In genomic region chr12:85447009-85447408, GRCm38 (mm10) we compare ENCODE assay signal across 22 mouse cellular contexts. TPM values are rescaled to one million over a fixed set of nuclear protein-coding genes. Genes with fewer than 3 reads are reported as not detected.
DNase-seq lines count a peak whose midpoint lies in the region; ATAC-seq and TF ChIP-seq lines count a peak whose summit lies in the region.
"Had no signal": no experiment of that assay in that cellular context is flagged by ENCODE, and none has a peak within 500 bp of the region (broad histone marks: within the 10 kb centered on the region; RNA-seq: fewer than 3 reads in every experiment).

No protein-coding gene starts in this region.

- WGBS in spleen, adult 2 months: 10% methylated on average over 6 of the region's 6 CpGs

- no peaks in the 10 kb centered on the region for H3K36me3 ChIP-seq in spleen, adult 2 months (ENCODE audit: control insufficient read depth, insufficient read depth, low read length)
- no peaks in the 10 kb centered on the region for H3K36me3 ChIP-seq in myocyte (ENCODE audit: control insufficient read depth, insufficient read depth)
- H3K36me3 ChIP-seq: forebrain, embryonic 12.5 days; hindbrain, embryonic 15.5 days; midbrain, embryonic 12.5 days; stomach, embryonic 15.5 days had no signal

- H3K4me3 ChIP-seq in spleen, adult 2 months (ENCODE audit: extremely low read depth, insufficient read depth, insufficient read length): no peak overlapping the region
- no peak overlapping the region for H3K4me3 ChIP-seq in myocyte
- H3K4me3 ChIP-seq: forebrain, embryonic 12.5 days; hindbrain, embryonic 15.5 days; midbrain, embryonic 12.5 days; stomach, embryonic 15.5 days had no signal

- peak overlapping the region; percentile 35 for H3K4me2 ChIP-seq in myocyte (ENCODE audit: low read depth)
- H3K4me2 ChIP-seq: forebrain, embryonic 12.5 days; heart, embryonic 11.5 days; hindbrain, embryonic 15.5 days; midbrain, embryonic 12.5 days; stomach, embryonic 15.5 days had no signal

- no peak for TF ChIP-seq CTCF in spleen, adult 2 months (IDR thresholded peaks at IDR 0.05; ENCODE audit: extremely low read depth, insufficient read depth, insufficient read length, insufficient replicate concordance)

- no peaks in the 10 kb centered on the region for H3K79me2 ChIP-seq in myocyte (ENCODE audit: control insufficient read depth, insufficient read depth)

- no peak for TF ChIP-seq POLR2A in spleen, adult 2 months (IDR thresholded peaks at IDR 0.05; ENCODE audit: low read depth, low read length)
- TF ChIP-seq POLR2A in myocyte (IDR thresholded peaks at IDR 0.05; ENCODE audit: insufficient read length, low read depth): no peak

- H3K4me1 ChIP-seq in spleen, adult 2 months (ENCODE audit: control insufficient read depth, insufficient read depth, insufficient read length): peaks cover 25% of the 10 kb centered on the region

- ATAC-seq in common myeloid progenitor, adult 5-6 weeks (replicated peaks; ENCODE audit: low read depth, poor library complexity, severe bottlenecking): peak; percentile 34
- ATAC-seq: liver, postnatal 0 days had no signal

- peak in 1 of 2 experiments; percentile 74 for DNase-seq in spleen, adult 2 months (ENCODE audit: low read depth in 1 of 2, low spot score in 2 of 2)
- no peak for DNase-seq in spleen, postnatal 14 days (ENCODE audit: low spot score in 2 of 2)
- DNase-seq in CD4-positive, CD25-positive, alpha-beta regulatory T cell, adult 2 months (ENCODE audit: low read depth, low spot score): peak; percentile 84
- DNase-seq in cerebellum, adult 11 months: no peak
- no peak for DNase-seq in layer of hippocampus, adult 18-20 months (ENCODE audit: low spot score in 2 of 2)
- no peak for DNase-seq in lung, postnatal 14 days
- DNase-seq: adrenal gland, postnatal 36 days; cerebellum, adult 9-11 months; embryo, embryonic 11 days; gastrocnemius, postnatal 36 days; heart, postnatal 14 days; kidney, adult 11 months; kidney, postnatal 4 days; liver; liver, postnatal 0 days had no signal

- no peaks in the 10 kb centered on the region for H3K27me3 ChIP-seq in spleen, adult 2 months (ENCODE audit: control insufficient read depth, insufficient read depth, low read length)
- peaks cover 3% of the 10 kb centered on the region for H3K27me3 ChIP-seq in myocyte (ENCODE audit: control insufficient read depth, insufficient read depth, insufficient read length)
- H3K27me3 ChIP-seq: forebrain, embryonic 12.5 days; hindbrain, embryonic 15.5 days; midbrain, embryonic 12.5 days; stomach, embryonic 15.5 days had no signal

- peak overlapping the region; percentile 58 for H3K27ac ChIP-seq in spleen, adult 2 months (ENCODE audit: insufficient read depth, low read length)
- H3K27ac ChIP-seq: forebrain, embryonic 12.5 days; hindbrain, embryonic 15.5 days; midbrain, embryonic 12.5 days; stomach, embryonic 15.5 days had no signal

- H3ac ChIP-seq in myocyte (ENCODE audit: control insufficient read depth, insufficient read length): no peak overlapping the region

TF ChIP-seq in myocyte, 11 proteins besides CTCF, POLR2A, EP300 and RAD21:
- TF ChIP-seq USF1 (IDR thresholded peaks at IDR 0.05; ENCODE audit: low read depth) (no peak), E2F4 (IDR thresholded peaks at IDR 0.05; ENCODE audit: insufficient read depth) (no peak), MAX (IDR thresholded peaks at IDR 0.05; ENCODE audit: low read depth) (no peak)

RNA-seq across cellular contexts. Expression of gene Fos, which starts 26.7 kb away (rescaled TPM):
- 9.4 and 9.7 TPM in 2 replicates for polyA plus RNA-seq in spleen, adult 2 months (2012; rRNA removed)
- 421 and 492 TPM in 2 replicates for total RNA-seq in common myeloid progenitor, adult 5-6 weeks (2017)
- 3.1 TPM for polyA plus RNA-seq in myocyte (2012; fragmentation: generic; extraction: Trizol)
- 10 to 100 TPM; 26.1 to 28.2 TPM for total RNA-seq in layer of hippocampus, adult 18-20 months (2021)

Comparison
In these comparisons a context has a peak if more than half of its experiments do, and no peak if none do; other contexts are left out.
1. RNA of gene Fos, which starts 26.7 kb away (total RNA-seq): 421 to 492 TPM in common myeloid progenitor, adult 5-6 weeks; 26.1 to 28.2 TPM in layer of hippocampus, adult 18-20 months; every median in the first group is over 10 times any median in the second.